Mouse (Mus musculus): ENCODE measurements around the gene Rhbg.

GRCm38 (mm10) chr3:88242531-88242930, 12.0 kb downstream of the Rhbg start:
- TF ChIP-seq CTCF (IDR thresholded peaks at IDR 0.05 in 2 of 3, conservative IDR thresholded peaks at IDR 0.05 in 1 of 3; ENCODE audit: control insufficient read depth in 1 of 3, insufficient read depth in 1 of 3, low read depth in 2 of 3, low read length in 3 of 3, poor library complexity in 1 of 3, severe bottlenecking in 1 of 3) (peak; percentile 96 to 99 (median 99)), NRF1 (IDR thresholded peaks at IDR 0.05; ENCODE audit: insufficient read depth, low read depth, low read length, poor library complexity, severe bottlenecking) (no peak), TCF12 (IDR thresholded peaks at IDR 0.05; ENCODE audit: low read depth, low read length) (no peak), MYC (IDR thresholded peaks at IDR 0.05; ENCODE audit: low read depth, low read length) (no peak), SMC3 (IDR thresholded peaks at IDR 0.05; ENCODE audit: low read depth, low read length) (peak; percentile 91), BHLHE40 (IDR thresholded peaks at IDR 0.05; ENCODE audit: borderline replicate concordance, low read depth, low read length) (no peak), MAZ (IDR thresholded peaks at IDR 0.05; ENCODE audit: low read depth, low read length) (no peak), MAX (IDR thresholded peaks at IDR 0.05; ENCODE audit: low read length) (no peak), CHD2 (IDR thresholded peaks at IDR 0.05; ENCODE audit: low read length) (no peak), POLR2A (IDR thresholded peaks at IDR 0.05; ENCODE audit: control insufficient read depth in 1 of 2, insufficient read depth in 1 of 2, low read depth in 1 of 2, low read length in 2 of 2, poor library complexity in 1 of 2) (no peak), TBP (IDR thresholded peaks at IDR 0.05; ENCODE audit: low read depth, low read length) (no peak), ZNF384 (IDR thresholded peaks at IDR 0.05; ENCODE audit: low read depth, low read length) (no peak), EP300 (IDR thresholded peaks at IDR 0.05; ENCODE audit: low read depth in 1 of 2, low read length in 2 of 2) (no peak)

Data from MEL (cell line).